Mouse (Mus musculus): ENCODE results near the gene Pnldc1. TPM values are rescaled to one million over a fixed set of nuclear protein-coding genes. Genes with fewer than 3 reads are reported as not detected.
"Not testable (repeated sequence)": the region's sequence is repeated elsewhere in the genome, so short reads cannot be mapped to it uniquely, and the experiment has no call there.

Pnldc1 gene
- polyA plus RNA-seq (2021), result 6.9 TPM

DNA sequence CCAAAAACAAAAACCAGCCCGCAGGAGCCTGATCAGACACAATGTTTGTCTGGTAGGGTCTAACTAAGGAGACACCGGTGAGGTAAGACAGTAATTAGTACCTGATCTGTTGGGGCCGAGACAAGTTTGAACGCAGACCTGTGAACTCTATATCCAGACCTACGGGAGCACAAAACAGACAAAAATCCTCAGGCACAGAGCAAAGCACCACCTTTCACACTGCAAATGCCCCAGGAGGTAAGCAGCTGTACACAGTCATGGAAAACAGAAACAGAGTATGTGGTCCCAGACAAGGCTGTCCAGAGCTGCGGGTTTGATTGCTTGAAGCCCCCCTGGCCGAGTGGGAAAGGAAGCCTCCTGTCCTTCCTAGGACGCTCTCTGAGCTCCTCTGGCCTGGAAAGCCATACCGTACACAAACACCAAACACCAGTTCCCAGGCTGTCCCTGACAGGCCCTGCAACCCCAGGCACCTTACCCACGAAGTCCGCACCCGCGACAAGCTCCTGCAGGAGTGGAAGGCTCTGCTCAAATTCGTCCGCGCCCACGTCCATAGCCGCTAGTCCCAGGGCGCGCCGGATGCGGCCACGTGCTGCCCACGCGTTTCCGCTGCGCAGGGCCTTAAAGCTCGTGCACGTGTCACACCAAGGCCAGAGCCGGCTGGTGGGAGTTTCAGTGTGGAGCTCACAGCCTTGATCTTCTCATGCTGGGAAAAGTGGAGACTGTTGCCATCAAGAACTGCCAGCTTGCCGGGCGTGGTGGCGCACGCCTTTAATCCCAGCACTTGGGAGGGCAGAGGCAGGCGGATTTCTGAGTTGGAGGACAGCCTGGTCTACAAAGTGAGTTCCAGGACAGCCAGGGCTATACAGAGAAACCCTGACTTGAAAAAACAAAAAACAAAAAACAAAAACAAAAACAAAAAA, at the start of gene Pnldc1:
TSS of gene Pnldc1 (minus strand) at position 870 of the 920 bp plus-strand sequence.
- ChIA-PET POLR2A (no interaction called here), CTCF (interaction anchor here (1.4 kb wide), 1 partner anchor 86 kb away, joined by 3 read pairs; no protein-coding TSS in a partner anchor)
- TF ChIP-seq CTCF (IDR thresholded peaks at IDR 0.05), result no peak
- ATAC-seq (no peak), DNase-seq (ENCODE audit: low read depth, low spot score) (no peak)
- in situ Hi-C loops (cut with MboI; ENCODE audit: low pct_unique_long_range_greater_than_20kb), result no loop called here
- H3K27me3 ChIP-seq, result no peaks in the 10 kb centered on the region

GRCm38 (mm10) chr17:12959377-12959776, 49.3 kb upstream of the Pnldc1 start:
- POLR2A ChIA-PET, result not testable (repeated sequence)

DNA sequence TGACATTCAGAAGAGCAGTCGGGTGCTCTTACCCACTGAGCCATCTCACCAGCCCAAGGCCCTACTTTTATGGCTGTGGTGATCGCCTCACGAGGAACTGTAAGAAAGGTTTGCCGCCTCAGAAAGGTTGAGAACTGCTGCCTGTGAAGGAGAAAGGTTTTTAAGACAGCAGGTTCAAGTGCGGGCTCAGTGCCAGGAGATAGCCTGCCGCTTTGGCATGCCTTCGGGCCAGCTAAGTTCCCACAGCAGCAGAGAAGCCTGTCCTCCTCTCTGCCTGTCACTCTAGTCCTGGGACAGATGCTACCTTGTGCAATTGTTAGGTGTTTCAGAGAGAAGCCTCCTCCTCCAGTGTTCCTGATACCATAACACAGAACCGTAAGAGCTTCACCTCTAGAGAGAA, 46.6 kb upstream of the Pnldc1 start:
- DNase-seq (ENCODE audit: low read depth, low spot score) (no peak), ATAC-seq (no peak)
- in situ Hi-C loops (cut with MboI; ENCODE audit: low pct_unique_long_range_greater_than_20kb), result no loop called here
- no peak for TF ChIP-seq CTCF (IDR thresholded peaks at IDR 0.05)
- ChIA-PET CTCF (no interaction called here), POLR2A (no interaction called here)
- no peaks in the 10 kb centered on the region for H3K27me3 ChIP-seq

More at GRCm38 (mm10) chr17:12959377-12959776, 49.3 kb upstream of the Pnldc1 start:
- H3K27me3 ChIP-seq; DNase-seq (ENCODE audit: low read depth, low spot score); ATAC-seq; CTCF ChIA-PET; in situ Hi-C loops (cut with MboI; ENCODE audit: low pct_unique_long_range_greater_than_20kb): not testable (repeated sequence)

DNA sequence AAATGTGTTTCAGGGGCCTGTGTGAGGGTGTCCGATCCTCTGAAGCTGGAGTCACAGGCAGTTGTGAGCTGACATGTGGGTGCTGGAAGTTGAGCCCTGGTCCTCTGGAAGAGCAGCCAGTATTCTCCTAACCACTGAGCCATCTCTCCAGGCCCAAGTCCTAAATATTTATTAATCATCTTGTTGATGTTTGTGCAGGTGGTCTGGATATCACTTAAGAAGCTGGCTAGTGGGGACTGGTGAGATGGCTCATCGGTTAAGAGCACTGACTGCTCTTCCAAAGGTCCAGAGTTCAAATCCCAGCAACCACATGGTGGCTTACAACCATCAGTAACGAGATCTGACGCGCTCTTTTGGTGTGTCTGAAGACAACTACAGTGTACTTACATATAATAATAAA, 39.6 kb upstream of the Pnldc1 start:
- in situ Hi-C loops (cut with MboI; ENCODE audit: low pct_unique_long_range_greater_than_20kb), result no loop called here
- no peaks in the 10 kb centered on the region for H3K27me3 ChIP-seq
- POLR2A ChIA-PET, result no interaction called here
- CTCF ChIA-PET, result interaction anchor here (0.6 to 1.2 kb wide), 2 partner anchors 10 to 801 kb away, joined by 3 read pairs; partner anchors contain the start of gene Acat3
- TF ChIP-seq CTCF (IDR thresholded peaks at IDR 0.05), result no peak
- no peak for ATAC-seq
- DNase-seq (ENCODE audit: low read depth, low spot score), result no peak

DNA sequence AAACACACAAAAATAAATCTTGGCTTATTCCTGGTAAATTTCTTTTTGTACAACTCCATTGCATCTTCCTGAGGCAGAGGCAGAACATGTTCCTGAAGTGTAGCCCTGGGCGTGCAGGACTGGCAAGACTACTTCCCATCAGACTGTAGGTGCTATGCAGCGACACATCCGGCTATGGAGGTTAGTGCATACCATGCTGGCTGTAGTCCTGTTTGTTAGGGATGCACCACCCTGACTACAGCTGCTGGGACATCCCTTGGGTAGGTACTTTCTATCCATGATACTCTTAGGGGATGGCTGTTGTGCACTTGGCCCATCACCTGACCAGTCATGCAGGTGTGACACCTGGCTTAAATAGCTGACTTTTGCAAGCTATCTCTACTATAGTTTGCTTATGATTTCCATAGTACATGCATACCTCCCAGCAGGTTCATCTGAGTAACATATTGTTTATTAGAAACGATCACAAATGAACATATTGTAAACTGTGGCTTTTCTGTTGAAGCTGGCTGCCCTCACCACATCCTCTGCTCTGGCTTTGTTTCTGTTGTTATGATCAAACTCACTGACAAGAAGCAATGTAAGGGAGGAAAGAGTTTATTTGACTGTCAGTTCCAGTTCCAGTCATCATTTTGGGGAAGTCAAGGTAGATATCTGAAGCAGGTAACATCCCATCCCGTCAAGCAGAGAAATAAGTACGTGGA, 32.6 kb upstream of the Pnldc1 start:
- no peak for DNase-seq (ENCODE audit: low read depth, low spot score)
- no peaks in the 10 kb centered on the region for H3K27me3 ChIP-seq
- ChIA-PET POLR2A (no interaction called here), CTCF (no interaction called here)
- in situ Hi-C loops (cut with MboI; ENCODE audit: low pct_unique_long_range_greater_than_20kb), result no loop called here
- TF ChIP-seq CTCF (IDR thresholded peaks at IDR 0.05), result no peak
- ATAC-seq, result no peak

DNA sequence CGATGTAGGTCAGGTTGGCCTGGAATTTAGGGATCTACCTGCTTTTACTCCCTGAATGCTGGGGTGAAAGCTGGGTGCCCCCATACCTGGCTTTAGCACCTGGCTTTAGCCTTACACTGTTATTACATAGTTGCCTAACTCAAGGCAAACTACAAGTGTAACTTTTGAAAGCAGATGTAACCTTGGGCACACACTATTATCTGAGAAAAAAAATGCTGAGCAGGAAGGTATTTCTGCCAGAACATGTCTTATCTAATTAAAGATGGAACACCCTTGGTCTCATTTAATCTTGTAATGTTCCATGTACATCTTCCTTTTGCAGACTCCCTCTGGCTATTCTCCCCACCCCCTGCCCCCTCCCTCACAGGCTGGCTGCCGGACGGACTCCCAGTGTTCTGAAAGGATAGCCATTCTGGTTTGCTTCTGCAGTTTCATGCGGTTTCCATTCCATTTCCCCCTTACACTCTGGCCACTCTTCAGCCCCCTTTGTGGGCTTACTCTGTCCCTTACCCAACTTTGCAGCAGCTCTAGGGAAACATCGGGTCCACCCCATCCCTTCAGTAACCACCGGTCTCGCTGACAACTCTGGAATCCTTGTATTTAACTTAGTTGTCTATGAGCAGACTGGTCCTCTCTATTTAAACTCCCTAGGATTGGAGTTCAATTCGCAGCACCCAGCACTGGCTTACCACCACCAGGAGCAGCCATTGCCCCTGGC, 31.7 kb upstream of the Pnldc1 start:
- DNase-seq (ENCODE audit: low read depth, low spot score) (no peak), ATAC-seq (no peak)
- POLR2A ChIA-PET, result interaction anchor here (0.6 to 0.9 kb wide), 2 partner anchors 16 to 35 kb away, joined by 3 to 4 read pairs; no protein-coding TSS in a partner anchor
- CTCF ChIA-PET, result interaction anchor here (1.2 kb wide), 1 partner anchor 10 kb away, joined by 5 read pairs; no protein-coding TSS in a partner anchor
- H3K27me3 ChIP-seq, result no peaks in the 10 kb centered on the region
- no peak for TF ChIP-seq CTCF (IDR thresholded peaks at IDR 0.05)
- in situ Hi-C loops (cut with MboI; ENCODE audit: low pct_unique_long_range_greater_than_20kb), result no loop called here

- TF ChIP-seq CTCF (IDR thresholded peaks at IDR 0.05), result no peak
- in situ Hi-C loops (cut with MboI; ENCODE audit: low pct_unique_long_range_greater_than_20kb), result no loop called here
- H3K27me3 ChIP-seq, result no peaks in the 10 kb centered on the region
- ATAC-seq, result peak; percentile 73
- peak; percentile 34 for DNase-seq (ENCODE audit: low read depth, low spot score)
- POLR2A ChIA-PET, result interaction anchor here (0.9 kb wide), 1 partner anchor 14 kb away, joined by 4 read pairs; no protein-coding TSS in a partner anchor
- CTCF ChIA-PET, result interaction anchor here (0.9 kb wide), 1 partner anchor 9 kb away, joined by 3 read pairs; no protein-coding TSS in a partner anchor
Observed at GRCm38 (mm10) chr17:12940151-12940805, 30.2 kb upstream of the Pnldc1 start, which contains the start of gene Acat3. Gene Acat3, minus strand, starts transcription at chr17:12940600.

- in situ Hi-C loops (cut with MboI; ENCODE audit: low pct_unique_long_range_greater_than_20kb); H3K27me3 ChIP-seq; POLR2A ChIA-PET; DNase-seq (ENCODE audit: low read depth, low spot score): not testable (repeated sequence)
- CTCF ChIA-PET, result interaction anchor here (0.9 kb wide), 1 partner anchor 10 kb away, joined by 3 read pairs; no protein-coding TSS in a partner anchor
- peak; percentile 32 for ATAC-seq
Observed at GRCm38 (mm10) chr17:12939377-12940148, 29.5 kb upstream of the Pnldc1 start.

- CTCF ChIA-PET, result interaction anchor here (1.0 to 1.3 kb wide), 2 partner anchors 13 to 18 kb away, joined by 3 to 5 read pairs; no protein-coding TSS in a partner anchor
- POLR2A ChIA-PET, result interaction anchor here (1.0 kb wide), 1 partner anchor 12 kb away, joined by 3 read pairs; no protein-coding TSS in a partner anchor
- in situ Hi-C loops (cut with MboI; ENCODE audit: low pct_unique_long_range_greater_than_20kb), result no loop called here
- TF ChIP-seq CTCF (IDR thresholded peaks at IDR 0.05), result no peak
- ATAC-seq, result no peak
- no peaks in the 10 kb centered on the region for H3K27me3 ChIP-seq
- no peak for DNase-seq (ENCODE audit: low read depth, low spot score)
Observed at GRCm38 (mm10) chr17:12938077-12938476, 28.0 kb upstream of the Pnldc1 start.

Measured in Patski (cell line).